Mouse (Mus musculus): ENCODE data around the gene Spon1. TPM values are rescaled to one million over a fixed set of nuclear protein-coding genes. Genes with fewer than 3 reads are reported as not detected.

The Spon1 gene
- polyA plus RNA-seq, 1 experiment, result 1.2 TPM

DNA sequence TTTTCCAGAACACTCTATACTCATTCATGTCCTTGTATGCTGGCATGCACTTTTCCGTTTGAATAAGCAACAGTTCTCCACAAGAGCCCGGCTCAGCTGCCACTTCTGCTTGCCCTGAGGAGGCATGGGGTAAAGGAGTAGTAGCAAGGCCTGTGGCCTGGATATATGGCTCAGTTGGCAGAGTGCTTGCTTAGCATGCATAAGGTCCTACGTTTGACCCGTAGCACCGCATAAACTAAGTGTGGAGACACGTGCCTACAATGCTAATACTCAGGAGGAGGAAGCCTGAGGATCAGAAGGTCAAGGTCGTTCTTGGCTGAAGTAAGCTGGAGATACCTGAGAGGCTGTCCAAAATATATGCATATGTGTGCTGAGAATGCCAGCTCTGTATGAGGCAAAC, 185.1 kb downstream of the Spon1 start:
- TF ChIP-seq CTCF (IDR thresholded peaks at IDR 0.05; ENCODE audit: extremely low read depth, insufficient read depth, insufficient read length, insufficient replicate concordance) (no peak), POLR2A (IDR thresholded peaks at IDR 0.05; ENCODE audit: low read depth, low read length) (no peak)
- Histone ChIP-seq H3K27me3 (ENCODE audit: control insufficient read depth, insufficient read depth, low read length) (no peaks in the 10 kb centered on the region), H3K4me3 (ENCODE audit: extremely low read depth, insufficient read depth, insufficient read length) (no peak overlapping the region), H3K4me1 (ENCODE audit: control insufficient read depth, insufficient read depth, insufficient read length) (no peaks in the 10 kb centered on the region), H3K36me3 (ENCODE audit: control insufficient read depth, insufficient read depth, low read length) (no peaks in the 10 kb centered on the region), H3K27ac (ENCODE audit: insufficient read depth, low read length) (no peak overlapping the region)
- no peak for DNase-seq (ENCODE audit: low read depth in 1 of 2, low spot score in 2 of 2)
- 88% methylated on average over 7 of the region's 7 CpGs for WGBS

GRCm38 (mm10) chr7:113955431-113955830, 189.6 kb downstream of the Spon1 start:
- 89% methylated on average over 2 of the region's 2 CpGs for WGBS
- no peak for TF ChIP-seq POLR2A (IDR thresholded peaks at IDR 0.05; ENCODE audit: low read depth, low read length)
- TF ChIP-seq CTCF (IDR thresholded peaks at IDR 0.05; ENCODE audit: extremely low read depth, insufficient read depth, insufficient read length, insufficient replicate concordance), result no peak
- no peak for DNase-seq (ENCODE audit: low read depth in 1 of 2, low spot score in 2 of 2)

DNA sequence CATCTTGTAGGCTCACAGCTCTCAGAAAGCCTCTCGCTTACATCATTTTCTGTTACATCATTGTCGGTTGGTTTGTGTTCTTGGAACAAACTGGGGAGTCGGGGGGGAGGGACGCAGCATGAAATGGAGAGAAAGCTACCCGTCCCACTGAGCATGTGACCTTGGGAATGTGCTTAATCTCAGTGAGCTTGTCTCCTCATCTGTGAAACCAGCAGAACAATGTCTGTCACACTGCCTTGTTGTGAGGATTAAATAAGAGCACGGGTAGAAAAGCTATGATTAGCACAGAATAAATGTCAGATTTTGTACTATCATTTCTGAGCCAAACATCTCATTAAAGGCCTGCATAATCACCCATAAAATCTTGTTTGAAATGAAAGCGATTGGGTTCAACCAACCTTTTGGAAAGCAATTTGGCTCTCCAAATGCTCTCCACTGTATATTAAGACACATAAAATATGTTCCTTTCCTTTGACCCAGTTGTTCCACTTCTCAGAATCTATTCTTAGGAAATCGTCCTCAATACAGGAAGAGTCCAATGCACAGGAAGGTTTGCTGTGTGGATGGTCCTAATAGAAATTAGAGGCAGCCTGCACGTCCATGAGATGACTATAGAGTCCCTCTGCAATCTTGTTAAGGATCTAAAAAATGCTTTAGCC, 195.2 kb downstream of the Spon1 start:
- WGBS, result 79% methylated on average over 9 of the region's 9 CpGs
- no peaks in the 10 kb centered on the region for H3K4me1 ChIP-seq (ENCODE audit: control insufficient read depth, insufficient read depth, insufficient read length)
- H3K36me3 ChIP-seq (ENCODE audit: control insufficient read depth, insufficient read depth, low read length), result no peaks in the 10 kb centered on the region
- TF ChIP-seq CTCF (IDR thresholded peaks at IDR 0.05; ENCODE audit: extremely low read depth, insufficient read depth, insufficient read length, insufficient replicate concordance) (no peak), POLR2A (IDR thresholded peaks at IDR 0.05; ENCODE audit: low read depth, low read length) (no peak)
- DNase-seq (ENCODE audit: low read depth in 1 of 2, low spot score in 2 of 2), result no peak
- no peak overlapping the region for H3K27ac ChIP-seq (ENCODE audit: insufficient read depth, low read length)
- H3K27me3 ChIP-seq (ENCODE audit: control insufficient read depth, insufficient read depth, low read length), result no peaks in the 10 kb centered on the region
- no peak overlapping the region for H3K4me3 ChIP-seq (ENCODE audit: extremely low read depth, insufficient read depth, insufficient read length)

More at GRCm38 (mm10) chr7:113955431-113955830, 189.6 kb downstream of the Spon1 start:
- Histone ChIP-seq H3K27ac (ENCODE audit: insufficient read depth, low read length) (no peak overlapping the region), H3K4me1 (ENCODE audit: control insufficient read depth, insufficient read depth, insufficient read length) (no peaks in the 10 kb centered on the region), H3K27me3 (ENCODE audit: control insufficient read depth, insufficient read depth, low read length) (no peaks in the 10 kb centered on the region), H3K4me3 (ENCODE audit: extremely low read depth, insufficient read depth, insufficient read length) (no peak overlapping the region), H3K36me3 (ENCODE audit: control insufficient read depth, insufficient read depth, low read length) (no peaks in the 10 kb centered on the region)

- H3K36me3 ChIP-seq (ENCODE audit: control insufficient read depth, insufficient read depth, low read length), result no peaks in the 10 kb centered on the region
- TF ChIP-seq CTCF (IDR thresholded peaks at IDR 0.05; ENCODE audit: extremely low read depth, insufficient read depth, insufficient read length, insufficient replicate concordance) (no peak), POLR2A (IDR thresholded peaks at IDR 0.05; ENCODE audit: low read depth, low read length) (no peak)
- H3K27ac ChIP-seq (ENCODE audit: insufficient read depth, low read length), result no peak overlapping the region
- no peak overlapping the region for H3K4me3 ChIP-seq (ENCODE audit: extremely low read depth, insufficient read depth, insufficient read length)
- WGBS, result 78% methylated on average over 3 of the region's 3 CpGs
- H3K4me1 ChIP-seq (ENCODE audit: control insufficient read depth, insufficient read depth, insufficient read length), result no peaks in the 10 kb centered on the region
- no peaks in the 10 kb centered on the region for H3K27me3 ChIP-seq (ENCODE audit: control insufficient read depth, insufficient read depth, low read length)
- no peak for DNase-seq (ENCODE audit: low read depth in 1 of 2, low spot score in 2 of 2)
Measured at GRCm38 (mm10) chr7:113961500-113961895, 195.7 kb downstream of the Spon1 start.

GRCm38 (mm10) chr7:113962078-113962477, 196.3 kb downstream of the Spon1 start:
- Histone ChIP-seq H3K36me3 (ENCODE audit: control insufficient read depth, insufficient read depth, low read length) (no peaks in the 10 kb centered on the region), H3K4me3 (ENCODE audit: extremely low read depth, insufficient read depth, insufficient read length) (no peak overlapping the region), H3K4me1 (ENCODE audit: control insufficient read depth, insufficient read depth, insufficient read length) (no peaks in the 10 kb centered on the region), H3K27ac (ENCODE audit: insufficient read depth, low read length) (no peak overlapping the region), H3K27me3 (ENCODE audit: control insufficient read depth, insufficient read depth, low read length) (no peaks in the 10 kb centered on the region)
- DNase-seq (ENCODE audit: low read depth in 1 of 2, low spot score in 2 of 2), result no peak
- WGBS, result 84% methylated on average over 4 of the region's 4 CpGs
- TF ChIP-seq POLR2A (IDR thresholded peaks at IDR 0.05; ENCODE audit: low read depth, low read length) (no peak), CTCF (IDR thresholded peaks at IDR 0.05; ENCODE audit: extremely low read depth, insufficient read depth, insufficient read length, insufficient replicate concordance) (no peak)

- 85% methylated on average over 4 of the region's 4 CpGs for WGBS
- Histone ChIP-seq H3K36me3 (ENCODE audit: control insufficient read depth, insufficient read depth, low read length) (no peaks in the 10 kb centered on the region), H3K4me1 (ENCODE audit: control insufficient read depth, insufficient read depth, insufficient read length) (no peaks in the 10 kb centered on the region), H3K27ac (ENCODE audit: insufficient read depth, low read length) (no peak overlapping the region), H3K4me3 (ENCODE audit: extremely low read depth, insufficient read depth, insufficient read length) (no peak overlapping the region), H3K27me3 (ENCODE audit: control insufficient read depth, insufficient read depth, low read length) (no peaks in the 10 kb centered on the region)
- DNase-seq (ENCODE audit: low read depth in 1 of 2, low spot score in 2 of 2), result no peak
- TF ChIP-seq POLR2A (IDR thresholded peaks at IDR 0.05; ENCODE audit: low read depth, low read length), result no peak
- TF ChIP-seq CTCF (IDR thresholded peaks at IDR 0.05; ENCODE audit: extremely low read depth, insufficient read depth, insufficient read length, insufficient replicate concordance), result no peak
Measured at GRCm38 (mm10) chr7:113963766-113964165, 198.0 kb downstream of the Spon1 start.

DNA sequence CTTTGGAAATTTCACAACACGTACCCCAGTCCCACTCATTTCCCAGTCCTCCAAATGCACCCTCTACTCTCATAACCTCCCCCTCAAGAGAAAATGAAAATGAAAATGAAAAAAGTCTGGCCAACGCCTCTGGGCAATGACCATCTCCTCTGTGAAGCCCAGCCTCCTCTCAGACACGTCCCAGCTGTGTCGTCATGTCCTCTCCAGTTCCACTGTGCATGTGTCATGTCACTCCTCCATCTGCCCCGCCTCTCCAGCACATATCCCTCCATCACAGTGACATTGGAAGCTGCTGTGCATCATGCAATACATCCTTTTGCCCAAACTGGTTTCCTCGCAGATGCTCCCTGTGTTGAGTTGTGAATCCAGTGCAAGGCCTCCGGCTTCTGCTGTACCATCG, 199.8 kb downstream of the Spon1 start:
- Histone ChIP-seq H3K36me3 (ENCODE audit: control insufficient read depth, insufficient read depth, low read length) (no peaks in the 10 kb centered on the region), H3K27me3 (ENCODE audit: control insufficient read depth, insufficient read depth, low read length) (no peaks in the 10 kb centered on the region), H3K27ac (ENCODE audit: insufficient read depth, low read length) (no peak overlapping the region), H3K4me1 (ENCODE audit: control insufficient read depth, insufficient read depth, insufficient read length) (no peaks in the 10 kb centered on the region), H3K4me3 (ENCODE audit: extremely low read depth, insufficient read depth, insufficient read length) (no peak overlapping the region)
- no peak for DNase-seq (ENCODE audit: low read depth in 1 of 2, low spot score in 2 of 2)
- WGBS, result 82% methylated on average over 8 of the region's 8 CpGs
- TF ChIP-seq CTCF (IDR thresholded peaks at IDR 0.05; ENCODE audit: extremely low read depth, insufficient read depth, insufficient read length, insufficient replicate concordance) (no peak), POLR2A (IDR thresholded peaks at IDR 0.05; ENCODE audit: low read depth, low read length) (no peak)
